Mouse (Mus musculus) neural tube, embryonic 11.5 days (tissue): ENCODE data around the gene Dock4. TPM values are rescaled to one million over a fixed set of nuclear protein-coding genes. Genes with fewer than 3 reads are reported as not detected.
"Not testable (repeated sequence)": the region's sequence is repeated elsewhere in the genome, so short reads cannot be mapped to it uniquely, and the experiment has no call there.

Source experiments
- ATAC-seq: fragments of 200-750 bp; cut with Nextera tagmentation; 2 replicates; pipeline ENCODE4 v1.8.0; 2017; ENCODE audit warnings: moderate number of reproducible peaks, mild to moderate bottlenecking, moderate TSS enrichment, moderate library complexity; ENCODE audit not compliant: insufficient read depth, low FRiP score, low TSS enrichment
- DNase-seq: peaks from one replicate; pipeline ENCODE4 v3.0.0-alpha.2; 2015; ENCODE audit warnings: low spot score
- H3K27ac ChIP-seq: fragments of 300-500 bp; sonication (generic); 2 replicates; pipeline ENCODE4 v1.5.1; 2014; ENCODE audit warnings: low read depth, mild to moderate bottlenecking, low read length
- H3K27me3 ChIP-seq: fragments of 300-500 bp; sonication (generic); 2 replicates; pipeline ENCODE4 v1.6.1; 2014; ENCODE audit warnings: mild to moderate bottlenecking, low read length, mixed read lengths; ENCODE audit not compliant: control insufficient read depth, insufficient read depth
- H3K36me3 ChIP-seq: fragments of 300-500 bp; sonication (generic); 2 replicates; pipeline ENCODE4 v1.6.1; 2014; ENCODE audit warnings: mild to moderate bottlenecking, low read length, moderate library complexity, mixed read lengths; ENCODE audit not compliant: control insufficient read depth, insufficient read depth
- H3K4me1 ChIP-seq: fragments of 300-500 bp; sonication (generic); 2 replicates; pipeline ENCODE4 v1.6.1; 2014; ENCODE audit warnings: low read length, mixed read lengths; ENCODE audit not compliant: control insufficient read depth, insufficient read depth
- H3K4me2 ChIP-seq: fragments of 300-500 bp; sonication (generic); 2 replicates; pipeline ENCODE4 v1.6.1; 2014; ENCODE audit warnings: low read depth, mild to moderate bottlenecking, moderate library complexity
- H3K4me3 ChIP-seq: fragments of 300-500 bp; sonication (generic); 2 replicates; pipeline ENCODE4 v1.5.1; 2014; ENCODE audit warnings: low read depth, low read length
- H3K9ac ChIP-seq: fragments of 300-500 bp; sonication (generic); 2 replicates; pipeline ENCODE4 v1.6.1; 2014; ENCODE audit warnings: mild to moderate bottlenecking, low read length
- H3K9me3 ChIP-seq: fragments of 300-500 bp; sonication (generic); 2 replicates; pipeline ENCODE4 v1.6.1; 2016; ENCODE audit warnings: low read length; ENCODE audit not compliant: control insufficient read depth
- WGBS: fragments of 180-500 bp; shearing (Covaris S2); extraction: QIAGEN DNeasy Blood & Tissue Kit; methylation state at CpG from one replicate; pipeline ENCODE4 v1.1.7; 2014; 5-methylcytosine and 5-hydroxymethylcytosine counted together
- polyA plus RNA-seq: library from polyadenylated mRNA; unstranded; fragments of >200 nt; fragmentation: Nextera tagmentation; extraction: Ambion mirVana; gene quantifications from 2 replicates; pipeline ENCODE4 v1.2.1, GENCODE M21; 2014

Gene Dock4
- polyA plus RNA-seq, 1 experiment from 2014 or later, result 19.6 TPM

- Histone ChIP-seq H3K9me3 (no peaks in the 10 kb centered on the region), H3K4me3 (no peak overlapping the region), H3K4me1 (no peaks in the 10 kb centered on the region), H3K9ac (no peak overlapping the region), H3K27me3 (no peaks in the 10 kb centered on the region), H3K27ac (no peak overlapping the region), H3K4me2 (no peak overlapping the region), H3K36me3 (no peaks in the 10 kb centered on the region)
- ATAC-seq, result no peak
- DNase-seq, result no peak
- 93% methylated on average over 22 of the region's 22 CpGs for WGBS
Measured at GRCm38 (mm10) chr12:40844324-40844723, 398.6 kb downstream of the Dock4 start.

GRCm38 (mm10) chr12:40854705-40855367 is 409.1 kb downstream of the Dock4 start:
- WGBS, result 90% methylated on average over 7 of the region's 7 CpGs

DNA sequence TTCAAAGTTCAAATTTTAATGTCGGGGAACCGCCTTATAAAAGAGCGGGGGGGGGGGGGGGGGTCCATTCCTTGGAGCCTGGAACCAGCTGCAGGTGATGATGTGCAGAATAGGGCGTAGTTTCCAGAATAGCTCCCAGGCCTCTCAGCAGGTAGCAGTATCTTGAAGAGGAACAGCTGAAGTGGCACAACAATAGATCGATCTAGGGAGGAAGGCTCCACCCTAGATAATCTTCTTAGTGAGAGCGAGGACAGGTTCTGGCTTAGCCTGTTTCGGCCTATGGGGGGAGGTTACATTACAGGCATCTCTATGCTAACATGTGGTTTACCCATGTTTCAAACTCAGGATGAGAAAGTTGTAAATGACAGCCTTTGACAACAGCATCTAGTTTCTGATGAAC is 411.7 kb downstream of the Dock4 start:
- DNase-seq (no peak), ATAC-seq (no peak)
- Histone ChIP-seq H3K9ac (no peak overlapping the region), H3K27ac (no peak overlapping the region), H3K9me3 (no peaks in the 10 kb centered on the region), H3K4me1 (no peaks in the 10 kb centered on the region), H3K4me2 (no peak overlapping the region), H3K36me3 (no peaks in the 10 kb centered on the region), H3K4me3 (no peak overlapping the region), H3K27me3 (no peaks in the 10 kb centered on the region)
- 85% methylated on average over 7 of the region's 7 CpGs for WGBS

More at GRCm38 (mm10) chr12:40854705-40855367, 409.1 kb downstream of the Dock4 start:
- ATAC-seq (no peak), DNase-seq (no peak)
- Histone ChIP-seq H3K9me3 (no peaks in the 10 kb centered on the region), H3K9ac (no peak overlapping the region), H3K27me3 (no peaks in the 10 kb centered on the region), H3K4me2 (no peak overlapping the region), H3K27ac (no peak overlapping the region), H3K4me3 (no peak overlapping the region), H3K4me1 (no peaks in the 10 kb centered on the region), H3K36me3 (no peaks in the 10 kb centered on the region)

GRCm38 (mm10) chr12:40858763-40859162 is 413.0 kb downstream of the Dock4 start:
- H3K27me3 ChIP-seq, DNase-seq, H3K4me2 ChIP-seq: not testable (repeated sequence)

DNA sequence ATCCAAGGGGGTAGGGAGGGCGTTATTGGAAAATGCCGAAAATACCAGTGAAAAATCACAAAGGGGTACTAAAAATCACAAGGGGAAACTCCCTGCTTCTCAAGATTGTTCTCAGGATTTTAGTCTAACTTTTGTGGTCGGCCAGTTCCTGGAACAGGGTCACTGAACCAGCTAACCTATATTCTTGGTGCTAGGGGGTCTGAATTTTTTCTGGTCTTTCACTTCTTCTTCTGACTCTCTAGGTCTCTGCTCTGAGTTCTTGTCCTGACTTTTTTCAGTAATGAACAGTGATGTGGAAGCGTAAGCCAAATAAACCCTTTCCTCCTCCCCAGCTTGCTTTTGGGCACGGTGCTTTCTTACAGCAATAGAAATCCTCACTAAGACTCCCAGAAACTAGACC is 424.6 kb downstream of the Dock4 start:
- DNase-seq, result no peak

More at GRCm38 (mm10) chr12:40858763-40859162, 413.0 kb downstream of the Dock4 start:
- WGBS, result 82% methylated on average over 7 of the region's 7 CpGs
- H3K27ac ChIP-seq, H3K4me1 ChIP-seq, H3K9me3 ChIP-seq, H3K9ac ChIP-seq, H3K4me3 ChIP-seq, H3K36me3 ChIP-seq, ATAC-seq: not testable (repeated sequence)

DNA sequence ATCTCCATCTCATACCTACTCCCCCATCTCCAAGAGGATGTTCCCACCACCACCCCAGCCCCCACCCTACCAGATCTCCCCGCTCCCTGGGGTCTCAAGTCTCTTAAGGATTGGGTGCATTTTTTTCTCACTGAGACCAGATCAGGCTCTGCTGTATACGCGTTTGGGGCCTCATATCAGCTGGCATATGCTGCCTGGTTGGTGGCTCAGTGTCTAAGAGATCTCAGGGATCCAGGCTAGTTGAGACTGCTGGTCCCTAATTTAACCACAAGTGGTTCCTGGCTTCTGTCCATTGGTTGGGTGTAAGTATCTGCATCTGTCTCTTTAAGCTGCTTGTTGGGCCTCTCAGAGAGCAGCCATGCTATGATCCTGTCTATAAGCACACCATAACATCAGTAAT is 427.0 kb downstream of the Dock4 start:
- no peaks in the 10 kb centered on the region for H3K27me3 ChIP-seq
- H3K4me1 ChIP-seq, result no peaks in the 10 kb centered on the region
- no peaks in the 10 kb centered on the region for H3K36me3 ChIP-seq
- H3K4me3 ChIP-seq, result no peak overlapping the region
- no peak for ATAC-seq
- H3K9ac ChIP-seq, result no peak overlapping the region
- H3K9me3 ChIP-seq, result 0 out of 2 replicates have a peak, but pooled peaks cover 3% of the 10 kb centered on the region
- no peak overlapping the region for H3K27ac ChIP-seq
- DNase-seq, result no peak
- WGBS, result 95% methylated on average over 3 of the region's 3 CpGs
- H3K4me2 ChIP-seq, result no peak overlapping the region

More for the DNA sequence above, 424.6 kb downstream of the Dock4 start:
- WGBS, result 93% methylated on average over 5 of the region's 5 CpGs
- Histone ChIP-seq H3K4me1 (no peaks in the 10 kb centered on the region), H3K27me3 (no peaks in the 10 kb centered on the region), H3K27ac (no peak overlapping the region), H3K4me3 (no peak overlapping the region), H3K36me3 (no peaks in the 10 kb centered on the region), H3K4me2 (no peak overlapping the region), H3K9ac (no peak overlapping the region), H3K9me3 (0 out of 2 replicates have a peak, but pooled peaks cover 3% of the 10 kb centered on the region)
- no peak for ATAC-seq

DNA sequence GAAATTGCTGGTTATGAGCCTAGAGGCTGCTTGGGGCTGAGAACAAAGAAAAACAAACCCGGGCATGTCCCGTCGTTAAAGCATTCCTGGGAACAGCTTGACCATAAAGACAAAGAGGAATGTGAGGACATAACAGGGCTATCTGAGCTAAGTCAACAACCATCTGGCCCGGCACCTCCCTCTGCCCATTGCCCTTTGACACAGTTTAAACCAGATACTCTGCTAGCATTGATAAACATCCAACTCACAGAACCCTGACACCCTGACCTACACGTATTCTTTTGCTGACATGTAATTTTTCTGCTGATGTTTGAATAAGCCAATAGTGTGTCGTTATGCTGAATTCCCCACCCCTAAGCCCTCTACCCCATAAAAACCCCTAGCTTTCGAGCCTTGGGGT is 427.5 kb downstream of the Dock4 start:
- not testable (repeated sequence) for ATAC-seq, H3K9me3 ChIP-seq, H3K4me2 ChIP-seq, H3K36me3 ChIP-seq, H3K4me1 ChIP-seq, H3K27me3 ChIP-seq, DNase-seq, H3K27ac ChIP-seq, H3K4me3 ChIP-seq, H3K9ac ChIP-seq
- WGBS, result 67% methylated on average over 7 of the region's 7 CpGs

- 84% methylated on average over 3 of the region's 3 CpGs for WGBS
Measured at GRCm38 (mm10) chr12:40884976-40885375, 439.2 kb downstream of the Dock4 start.

GRCm38 (mm10) chr12:40885377-40885776 is 439.6 kb downstream of the Dock4 start:
- Histone ChIP-seq H3K27me3 (no peaks in the 10 kb centered on the region), H3K4me2 (no peak overlapping the region), H3K9ac (no peak overlapping the region), H3K4me3 (no peak overlapping the region), H3K9me3 (no peaks in the 10 kb centered on the region), H3K27ac (no peak overlapping the region), H3K4me1 (no peaks in the 10 kb centered on the region), H3K36me3 (no peaks in the 10 kb centered on the region)
- no peak for ATAC-seq
- no peak for DNase-seq
- WGBS, result 96% methylated on average over 6 of the region's 6 CpGs

More at GRCm38 (mm10) chr12:40884976-40885375, 439.2 kb downstream of the Dock4 start:
- no peak for DNase-seq
- Histone ChIP-seq H3K9me3 (no peaks in the 10 kb centered on the region), H3K4me2 (no peak overlapping the region), H3K4me3 (no peak overlapping the region), H3K27ac (no peak overlapping the region), H3K4me1 (no peaks in the 10 kb centered on the region), H3K27me3 (no peaks in the 10 kb centered on the region), H3K36me3 (no peaks in the 10 kb centered on the region), H3K9ac (no peak overlapping the region)
- no peak for ATAC-seq
